ENCODE assay signal across 8 mouse cellular contexts in the genomic region with DNA sequence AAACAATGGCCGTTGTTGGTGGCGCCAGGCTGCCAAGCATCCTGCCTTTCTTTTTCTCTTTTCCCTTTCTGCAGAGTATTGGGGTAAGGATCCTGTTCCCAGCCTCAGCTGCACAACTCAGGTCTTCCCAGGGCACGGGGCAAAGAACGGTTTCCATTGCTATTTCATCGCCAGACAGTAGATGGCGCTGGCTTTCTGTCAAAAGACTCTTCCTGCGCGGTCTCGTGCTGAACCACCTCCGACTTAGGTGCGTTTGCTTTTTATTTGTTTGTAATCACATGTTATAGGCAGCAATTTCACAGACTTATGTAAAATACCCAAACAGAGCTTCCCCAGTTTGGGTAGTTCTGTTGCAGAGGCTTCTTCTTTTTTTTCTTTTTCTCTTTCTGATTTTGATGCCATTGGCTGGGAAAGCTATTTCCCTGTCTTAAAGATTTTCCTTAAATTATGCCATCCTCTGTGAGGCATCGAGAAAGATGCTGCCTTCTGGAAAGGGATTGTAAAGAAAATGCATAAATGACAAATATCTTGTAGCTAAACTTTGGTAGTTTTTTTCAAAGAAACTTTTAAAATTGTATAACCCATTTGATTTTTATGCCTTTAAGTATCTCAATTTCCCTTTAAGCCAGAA.
DNase-seq lines count a peak whose midpoint lies in the region; ATAC-seq and TF ChIP-seq lines count a peak whose summit lies in the region.

No protein-coding gene starts in this region.

- H3K4me3 ChIP-seq in forebrain, embryonic 16.5 days (replicated peaks; ENCODE audit: low read length), result peak overlapping the region; percentile 22; the same call in 1 of the 2 replicates
- 0 out of 2 replicates have a peak overlapping the region, but pooled peaks have one; percentile 11 for H3K4me3 ChIP-seq in hindbrain, embryonic 10.5 days
- H3K4me3 ChIP-seq in lung, postnatal 0 days (ENCODE audit: low read depth, low read length), result no peak overlapping the region

- peak; percentile 90 for TF ChIP-seq CTCF in lung, postnatal 0 days (IDR thresholded peaks at IDR 0.05)

- H3K4me2 ChIP-seq in forebrain, embryonic 16.5 days (ENCODE audit: low read length), result peak overlapping the region; percentile 46
- H3K4me2 ChIP-seq in lung, postnatal 0 days (replicated peaks; ENCODE audit: low read depth, low read length), result peak overlapping the region; percentile 38

- no peak for TF ChIP-seq EP300 in lung, postnatal 0 days (IDR thresholded peaks at IDR 0.05)

- no peaks in the 10 kb centered on the region for H3K36me3 ChIP-seq in forebrain, embryonic 16.5 days (ENCODE audit: control insufficient read depth, insufficient read depth)
- no peaks in the 10 kb centered on the region for H3K36me3 ChIP-seq in hindbrain, embryonic 10.5 days
- no peaks in the 10 kb centered on the region for H3K36me3 ChIP-seq in lung, postnatal 0 days (ENCODE audit: insufficient read depth, low read length)

- peaks cover 10% of the 10 kb centered on the region for H3K4me1 ChIP-seq in forebrain, embryonic 16.5 days (replicated peaks; ENCODE audit: control insufficient read depth, insufficient read depth, low read length)
- no peaks in the 10 kb centered on the region for H3K4me1 ChIP-seq in hindbrain, embryonic 10.5 days (replicated peaks)
- 0 out of 2 replicates have a peak, but pooled peaks cover 2% of the 10 kb centered on the region for H3K4me1 ChIP-seq in lung, postnatal 0 days (ENCODE audit: insufficient read depth, low read depth, low read length)

- DNase-seq in NIH3T3 (ENCODE audit: low read depth), result peak; percentile 80
- peak; percentile 47 for DNase-seq in cerebellum, adult 11 months
- DNase-seq in hindbrain, embryonic 10.5 days (ENCODE audit: low spot score), result peak; percentile 64
- DNase-seq in layer of hippocampus, adult 9-10 months (ENCODE audit: low spot score), result peak; percentile 43
- DNase-seq in lung, postnatal 0 days (ENCODE audit: low spot score), result peak; percentile 68
- DNase-seq in retina, postnatal 7 days (ENCODE audit: low read depth, low spot score), result peak; percentile 46

- H3K9ac ChIP-seq in forebrain, embryonic 16.5 days (replicated peaks; ENCODE audit: low read depth, low read length), result no peak overlapping the region
- H3K9ac ChIP-seq in lung, postnatal 0 days (replicated peaks; ENCODE audit: low read depth), result no peak overlapping the region

- H3K27me3 ChIP-seq in forebrain, embryonic 16.5 days (replicated peaks; ENCODE audit: control insufficient read depth, insufficient read depth, low read length), result no peaks in the 10 kb centered on the region
- H3K27me3 ChIP-seq in hindbrain, embryonic 10.5 days (ENCODE audit: insufficient read depth, poor library complexity, severe bottlenecking), result peaks cover 6% of the 10 kb centered on the region; the same call in 1 of the 2 replicates
- no peaks in the 10 kb centered on the region for H3K27me3 ChIP-seq in lung, postnatal 0 days (replicated peaks; ENCODE audit: insufficient read depth, low read length)

- peak; percentile 92 for ATAC-seq in forebrain, embryonic 16.5 days
- peak; percentile 28; the same call in 1 of the 2 replicates for ATAC-seq in lung, postnatal 0 days
- no peak for ATAC-seq in erythroid progenitor cell, adult 5-6 weeks (replicated peaks; ENCODE audit: low FRiP score, poor library complexity, severe bottlenecking)

- no peaks in the 10 kb centered on the region for H3K9me3 ChIP-seq in forebrain, embryonic 16.5 days (ENCODE audit: control insufficient read depth, low read length)
- H3K9me3 ChIP-seq in hindbrain, embryonic 10.5 days, result no peaks in the 10 kb centered on the region
- no peaks in the 10 kb centered on the region for H3K9me3 ChIP-seq in lung, postnatal 0 days (ENCODE audit: low read length)

- H3K27ac ChIP-seq in forebrain, embryonic 16.5 days (ENCODE audit: low read length), result no peak overlapping the region
- H3K27ac ChIP-seq in hindbrain, embryonic 10.5 days, result no peak overlapping the region
- H3K27ac ChIP-seq in lung, postnatal 0 days (ENCODE audit: low read length), result no peak overlapping the region

- WGBS in forebrain, embryonic 16.5 days, result 2% methylated on average over 12 of the region's 12 CpGs
- WGBS in hindbrain, embryonic 10.5 days, result 5% methylated on average over 12 of the region's 12 CpGs
- 3% methylated on average over 12 of the region's 12 CpGs for WGBS in lung, postnatal 0 days
